Mouse (Mus musculus): Measurements from ENCODE around the gene Cyp4f13. TPM values are rescaled to one million over a fixed set of nuclear protein-coding genes. Genes with fewer than 3 reads are reported as not detected.

The Cyp4f13 gene
- total RNA-seq, 2 experiments from 2014 or later = 17.2 to 21.7 TPM

DNA sequence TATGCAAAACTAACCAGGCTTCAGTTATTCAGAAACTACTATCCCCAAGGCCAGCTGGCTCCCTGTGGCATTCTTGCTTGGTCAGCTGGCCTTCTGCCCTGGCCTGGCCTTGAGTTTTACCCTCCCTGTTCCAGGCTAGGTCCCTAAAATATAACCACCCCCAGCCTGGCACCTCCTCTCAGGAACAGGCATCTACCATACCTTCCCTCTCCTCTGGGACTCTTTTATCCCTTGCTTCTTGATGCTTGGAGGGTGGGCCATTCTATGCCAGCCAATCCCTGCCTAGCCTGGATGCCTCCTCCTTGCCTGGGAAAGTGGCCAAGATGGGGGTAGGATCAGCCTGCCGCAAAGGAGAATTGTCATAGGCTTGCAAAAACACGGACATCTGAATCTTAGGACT lies 30.1 kb downstream of the Cyp4f13 start, which contains the start of gene Cyp4f14:
Gene Cyp4f14 (minus strand): TSS at position 212 of the 400 bp plus-strand sequence.
- intact Hi-C loops (cut with DNase I) = no loop called here
- DNase-seq (ENCODE audit: low spot score in 2 of 2) = no peak

GRCm38 (mm10) chr17:32916075-32916474 lies 31.1 kb downstream of the Cyp4f13 start:
- no peak for DNase-seq (ENCODE audit: low spot score in 2 of 2)
- intact Hi-C loops (cut with DNase I) = no loop called here

GRCm38 (mm10) chr17:32906172-32906571 lies 41.0 kb downstream of the Cyp4f13 start:
- intact Hi-C loops (cut with DNase I) = loop anchor here (5.0 kb wide), 1 partner anchor 46 kb away; no protein-coding TSS in a partner anchor

GRCm38 (mm10) chr17:32905239-32905638 lies 42.0 kb downstream of the Cyp4f13 start:
- DNase-seq (ENCODE audit: low spot score in 2 of 2) = no peak
- intact Hi-C loops (cut with DNase I) = loop anchor here (5.0 kb wide), 1 partner anchor 47 kb away; no protein-coding TSS in a partner anchor

More at GRCm38 (mm10) chr17:32906172-32906571, 41.0 kb downstream of the Cyp4f13 start:
- no peak for DNase-seq (ENCODE audit: low spot score in 2 of 2)

DNA sequence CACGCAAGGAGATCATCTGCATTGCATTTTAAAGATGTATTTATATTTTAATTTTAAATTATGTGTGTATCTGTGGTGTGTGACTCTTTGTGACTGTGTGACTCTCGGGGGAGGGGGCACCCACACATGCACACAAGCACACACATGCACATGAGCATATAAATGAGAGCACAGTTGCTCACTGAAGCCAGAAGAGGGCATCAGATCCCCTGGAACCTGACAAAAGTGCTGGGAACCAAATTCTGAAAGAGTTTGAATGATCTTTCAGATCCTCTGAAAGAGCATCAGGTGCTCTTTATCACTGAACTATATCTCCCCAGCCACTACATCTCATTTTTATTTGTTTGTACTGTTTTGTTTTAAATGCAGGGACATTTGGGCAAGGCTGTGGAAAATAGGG lies 42.8 kb downstream of the Cyp4f13 start:
- no peak for DNase-seq (ENCODE audit: low spot score in 2 of 2)
- intact Hi-C loops (cut with DNase I) = no loop called here

- intact Hi-C loops (cut with DNase I) = no loop called here
- DNase-seq (ENCODE audit: low spot score in 2 of 2) = no peak
These were observed 45.3 kb downstream of the Cyp4f13 start for GRCm38 (mm10) chr17:32901751-32902525.

GRCm38 (mm10) chr17:32895421-32895820 lies 51.8 kb downstream of the Cyp4f13 start:
- intact Hi-C loops (cut with DNase I) = no loop called here

DNA sequence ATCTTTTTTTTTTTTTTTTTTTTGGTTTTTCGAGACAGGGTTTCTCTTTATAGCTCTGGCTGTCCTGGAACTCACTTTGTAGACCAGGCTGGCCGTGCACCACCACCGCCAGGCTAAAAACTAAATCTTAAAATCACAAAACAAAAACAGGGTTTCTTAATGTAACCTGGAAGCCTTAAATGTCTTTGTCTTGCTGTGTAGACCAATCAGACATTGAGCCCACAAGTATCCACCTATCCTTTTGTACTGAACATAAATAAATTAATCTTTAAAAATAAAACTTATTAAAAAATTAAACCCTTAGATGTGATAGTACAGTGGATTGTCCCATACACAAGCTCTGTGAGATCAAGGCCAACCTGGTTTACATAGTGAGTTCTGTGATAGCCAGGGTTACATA lies 53.3 kb downstream of the Cyp4f13 start:
- intact Hi-C loops (cut with DNase I) = no loop called here
- no peak for DNase-seq (ENCODE audit: low spot score in 2 of 2)

More at GRCm38 (mm10) chr17:32895421-32895820, 51.8 kb downstream of the Cyp4f13 start:
- DNase-seq (ENCODE audit: low spot score in 2 of 2) = no peak

DNA sequence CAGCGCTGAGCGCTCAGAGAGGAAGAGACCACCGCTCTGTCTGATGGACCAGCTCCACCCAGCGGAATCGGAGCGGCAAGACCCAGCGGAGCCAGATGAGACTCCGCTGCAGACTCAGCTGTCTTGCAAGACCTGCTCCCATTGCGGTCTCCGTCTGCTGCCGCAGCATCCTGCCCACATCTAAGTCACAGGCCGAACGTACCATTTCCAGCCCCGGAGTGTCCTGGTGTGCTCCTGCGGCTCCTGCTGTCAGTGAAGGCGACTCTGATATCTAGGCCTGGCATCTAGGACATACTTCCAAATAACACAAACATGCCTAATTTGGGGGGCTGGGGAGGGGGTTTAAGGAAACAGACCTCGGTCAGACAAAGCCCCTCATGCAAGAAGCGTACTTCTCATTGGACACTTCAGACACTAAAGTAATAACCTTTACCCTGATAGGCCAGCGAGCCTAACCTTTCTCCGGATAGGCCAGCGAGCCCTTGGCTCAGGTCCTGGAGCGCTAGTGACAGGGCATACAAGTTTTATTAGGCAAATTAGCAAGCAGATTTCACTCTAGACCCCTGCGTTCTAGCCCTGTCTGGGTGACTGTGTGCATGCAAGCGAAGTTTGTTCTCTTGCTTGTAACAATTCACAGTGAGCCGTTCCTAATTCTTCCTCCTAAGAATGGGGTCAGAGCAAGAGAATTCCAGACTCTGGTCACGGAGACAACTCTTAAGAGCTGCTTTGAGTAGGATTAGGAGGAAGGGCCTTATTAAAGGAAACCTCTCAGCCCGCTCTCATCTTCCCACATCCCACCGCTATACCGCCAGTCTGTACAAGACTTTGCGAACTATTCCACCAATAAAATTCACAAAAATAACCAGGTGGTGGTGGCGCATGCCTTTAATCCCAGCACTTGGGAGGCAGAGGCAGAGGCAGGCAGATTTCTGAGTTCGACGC lies 55.7 kb downstream of the Cyp4f13 start, which contains the start of gene Zfp870:
Gene Zfp870 (minus strand): TSS at position 404 of the 942 bp plus-strand sequence.
- peak; percentile 86 to 87 for DNase-seq (ENCODE audit: low spot score in 2 of 2)
- intact Hi-C loops (cut with DNase I) = no loop called here

GRCm38 (mm10) chr17:32890852-32891238 lies 56.4 kb downstream of the Cyp4f13 start:
- no peak for DNase-seq (ENCODE audit: low spot score in 2 of 2)
- intact Hi-C loops (cut with DNase I) = no loop called here

DNA sequence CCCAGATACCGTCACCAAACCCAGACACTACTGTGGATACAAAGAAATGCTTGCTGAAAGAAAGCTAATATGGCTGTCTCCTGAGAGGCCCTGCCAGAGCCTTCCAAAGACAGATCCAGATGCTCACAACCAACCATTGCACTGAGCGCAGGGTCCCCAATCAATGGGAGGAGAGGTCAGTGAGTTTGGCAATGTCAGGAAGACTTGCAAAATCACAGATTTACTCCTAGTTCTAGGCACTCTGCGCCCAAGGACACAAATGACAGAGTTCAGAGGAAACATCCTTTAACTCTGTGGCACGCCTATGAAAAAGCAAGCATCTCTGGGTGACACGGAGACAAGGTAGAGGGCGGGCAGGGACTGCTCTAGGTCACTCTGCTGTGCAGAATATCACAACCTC lies 57.6 kb downstream of the Cyp4f13 start:
- intact Hi-C loops (cut with DNase I) = no loop called here
- DNase-seq (ENCODE audit: low spot score in 2 of 2) = no peak

- DNase-seq (ENCODE audit: low spot score in 2 of 2) = no peak
- intact Hi-C loops (cut with DNase I) = no loop called here
These were observed 66.6 kb downstream of the Cyp4f13 start for GRCm38 (mm10) chr17:32880320-32881218.

DNA sequence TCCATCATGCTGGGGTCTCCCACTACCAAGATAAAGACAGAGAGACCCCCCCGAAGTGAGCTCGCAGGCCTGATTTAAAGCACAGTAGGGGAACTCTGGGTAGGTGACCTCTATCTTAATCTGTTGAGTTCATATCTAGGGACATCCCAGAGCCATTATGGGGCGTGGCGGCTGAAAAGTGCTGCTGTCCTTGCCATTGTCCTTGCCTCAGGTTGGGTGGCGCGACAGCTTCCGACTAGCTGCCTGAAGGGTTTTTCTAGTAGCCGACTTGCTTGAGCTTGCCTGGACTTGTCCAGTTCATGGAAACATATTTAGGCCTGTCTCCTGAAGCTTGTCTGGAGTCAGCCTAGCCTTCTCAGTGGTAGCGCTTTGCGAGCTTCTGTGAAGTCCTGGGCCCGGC lies 68.4 kb downstream of the Cyp4f13 start:
- intact Hi-C loops (cut with DNase I) = no loop called here
- no peak for DNase-seq (ENCODE audit: low spot score in 2 of 2)

- intact Hi-C loops (cut with DNase I) = no loop called here
- DNase-seq (ENCODE audit: low spot score in 2 of 2) = no peak
These were observed 69.6 kb downstream of the Cyp4f13 start for GRCm38 (mm10) chr17:32877471-32878171.

Other genes with a start within 250 kb of the Cyp4f13 start
- 10 to 100 TPM; 66.0 to 88.5 TPM for gene Zfp871, start 159.1 kb downstream of the Cyp4f13 start, total RNA-seq (2021)
- 1 to 10 TPM; 5.7 to 8.5 TPM for gene Zfp811, start 137.5 kb downstream of the Cyp4f13 start, total RNA-seq (2021)
- 10 to 100 TPM; 24.2 to 32.7 TPM for gene Zfp799, start 117.1 kb downstream of the Cyp4f13 start, total RNA-seq (2021)
- gene Zfp870, start 55.8 kb downstream of the Cyp4f13 start, total RNA-seq (2021) = 1 to 10 TPM; 8.4 to 8.9 TPM
- gene Cyp4f14, start 30.1 kb downstream of the Cyp4f13 start, total RNA-seq (2021) = 1 to 10 TPM; 5.5 to 5.6 TPM
- 1 to 10 TPM; 4.1 to 4.6 TPM for gene Zfp472, start 18.4 kb upstream of the Cyp4f13 start, total RNA-seq (2021)
- 10 to 100 TPM; 13.6 to 18.2 TPM for gene Zfp952, start 45.7 kb upstream of the Cyp4f13 start, total RNA-seq (2021)
- gene Zfp763, start 86.0 kb upstream of the Cyp4f13 start, total RNA-seq (2021) = 10 to 100 TPM; 18.3 to 19.6 TPM
- not detected for gene 4921501E09Rik, start 120.7 kb upstream of the Cyp4f13 start, total RNA-seq (2021)
- 10 to 100 TPM; 15.4 to 19.9 TPM for gene Zfp563, start 141.9 kb upstream of the Cyp4f13 start, total RNA-seq (2021)
- gene Morc2b, start 192.3 kb upstream of the Cyp4f13 start, total RNA-seq (2021) = 1 to 10 TPM; 2.0 to 4.9 TPM
- not detected for gene Olfr55, start 221.0 kb upstream of the Cyp4f13 start, total RNA-seq (2021)
- not detected for gene Olfr239, start 243.9 kb upstream of the Cyp4f13 start, total RNA-seq (2021)